ENCODE assay signal across 10 mouse cellular contexts in the genomic region with DNA sequence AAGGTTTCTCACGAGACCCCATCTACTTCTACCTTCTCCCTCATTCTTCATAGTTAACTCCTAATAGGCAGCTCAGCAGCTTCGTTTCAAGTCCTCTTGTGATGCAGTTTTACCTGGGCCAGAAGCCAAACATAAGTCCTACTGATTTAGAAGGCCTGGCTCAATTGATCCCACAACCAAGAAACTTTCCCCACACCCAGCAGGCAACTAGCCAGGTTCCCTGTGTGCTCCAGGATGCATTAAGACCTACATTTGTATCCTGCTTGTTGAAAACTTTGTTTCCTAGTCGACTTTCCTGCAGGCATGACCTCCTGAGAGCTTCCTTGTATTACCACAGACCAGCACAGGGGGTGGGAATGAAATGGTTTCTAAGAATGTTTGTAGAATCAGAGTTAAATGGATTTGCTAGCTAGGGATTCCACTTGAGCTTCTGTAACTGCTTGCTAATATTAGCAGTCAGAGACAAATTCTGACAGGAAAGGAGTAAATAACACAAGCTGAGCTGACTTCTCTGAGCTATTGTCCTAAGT.
A peak's percentile ranks its signal among the peaks of the same experiment; 100 is the strongest.
DNase-seq lines count a peak whose midpoint lies in the region; ATAC-seq lines count a peak whose summit lies in the region.
"Had no signal": no experiment of that assay in that cellular context is flagged by ENCODE, and none has a peak within 500 bp of the region (broad histone marks: within the 10 kb centered on the region; RNA-seq: fewer than 3 reads in every experiment).

No protein-coding gene starts in this region.

- H3K4me1 ChIP-seq in lung, embryonic 16.5 days (replicated peaks; ENCODE audit: control insufficient read depth, insufficient read depth, low read length), result peaks cover 38% of the 10 kb centered on the region

- no peaks in the 10 kb centered on the region for H3K9me3 ChIP-seq in lung, embryonic 16.5 days (ENCODE audit: control insufficient read depth, low read length)

- no peak overlapping the region for H3K4me3 ChIP-seq in lung, embryonic 16.5 days (ENCODE audit: low read length)

- peak; percentile 13 to 27 for DNase-seq in heart, adult 18-20 months
- no peak for DNase-seq in heart, postnatal 25 days (ENCODE audit: low spot score)
- peak; percentile 26 for DNase-seq in urinary bladder, postnatal 14 days (ENCODE audit: low spot score)
- DNase-seq in urinary bladder, postnatal 25 days (ENCODE audit: low spot score), result no peak
- DNase-seq in spleen, postnatal 10 days (ENCODE audit: low spot score in 2 of 2), result no peak
- DNase-seq in right cerebral cortex, adult 18-20 months, result no peak
- DNase-seq: cerebellum, postnatal 10 days; right cerebral cortex, postnatal 14 days had no signal

- H3K36me3 ChIP-seq in lung, embryonic 16.5 days (ENCODE audit: control insufficient read depth, insufficient read depth, low read length), result no peaks in the 10 kb centered on the region

- peak overlapping the region; percentile 86 for H3K27ac ChIP-seq in lung, embryonic 16.5 days (ENCODE audit: low read length)

- ATAC-seq in lung, embryonic 16.5 days (ENCODE audit: low read depth), result peak; percentile 48
- ATAC-seq in monocyte, adult 5-6 weeks (replicated peaks; ENCODE audit: insufficient number of reproducible peaks, low FRiP score, low TSS enrichment, poor library complexity, severe bottlenecking), result no peak

- intact Hi-C loops in heart, postnatal 25 days (cut with DNase I), result no loop called here

- no peak overlapping the region for H3K4me2 ChIP-seq in lung, embryonic 16.5 days (ENCODE audit: low read depth, low read length)

- H3K27me3 ChIP-seq in lung, embryonic 16.5 days (ENCODE audit: control insufficient read depth, insufficient read depth, low read depth, low read length), result no peaks in the 10 kb centered on the region

- H3K9ac ChIP-seq in lung, embryonic 16.5 days (ENCODE audit: low read length), result no peak overlapping the region

- 13% methylated on average over 3 of the region's 3 CpGs for WGBS in lung, embryonic 16.5 days

Comparison
In these comparisons a context has a peak if more than half of its experiments do, and no peak if none do; other contexts are left out.
1. DNase-seq: peak in heart, adult 18-20 months (2 of 2) and urinary bladder, postnatal 14 days (single experiment); none in heart, postnatal 25 days (single experiment), urinary bladder, postnatal 25 days (single experiment), spleen, postnatal 10 days (0 of 2) and right cerebral cortex, adult 18-20 months (single experiment).